Mouse (Mus musculus) liver, adult 2 months (tissue): ENCODE results near the gene Odf3l1.

Source experiments
- CTCF ChIP-seq: fragments of 200-500 bp; IDR thresholded peaks from 2 replicates; pipeline ENCODE4 v1.5.1; 2011; ENCODE audit warnings: low read depth, low read length, control low read depth
- POLR2A ChIP-seq: fragments of 200-500 bp; IDR thresholded peaks from 2 replicates; pipeline ENCODE4 v1.6.1; 2011; ENCODE audit warnings: low read length, control low read depth; ENCODE audit not compliant: insufficient read depth; ENCODE audit errors: extremely low read depth

DNA sequence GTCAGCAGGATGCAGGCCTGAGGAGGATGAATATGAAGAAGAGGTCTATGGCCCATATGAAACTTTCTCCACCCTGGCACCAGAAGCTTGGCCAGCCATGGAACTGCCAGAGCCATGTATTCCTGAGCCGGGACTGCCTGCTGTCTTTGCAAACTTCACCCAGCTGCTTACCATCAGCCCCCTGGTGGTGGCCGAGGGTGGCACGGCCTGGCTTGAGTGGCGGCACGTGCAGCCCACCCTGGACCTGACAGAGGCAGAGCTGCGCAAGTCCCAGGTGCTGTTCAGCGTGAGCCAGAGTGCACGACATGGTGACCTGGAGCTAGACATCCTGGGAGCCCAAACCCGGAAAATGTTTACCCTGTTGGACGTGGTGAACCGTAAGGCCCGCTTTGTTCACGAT lies 21.6 kb upstream of the Odf3l1 start:
- TF ChIP-seq CTCF (peak; percentile 36; the same call in 1 of the 2 replicates), POLR2A (no peak)
